Mouse (Mus musculus) regulatory T cell (primary cell): ENCODE data around the gene Camkv.

Experiments used
- in situ Hi-C: fragments of 300-600 bp; cut with MboI, MseI; formaldehyde crosslinking; loops from one replicate; pipeline ENCODE4 v1.15.1; 2025; ENCODE audit warnings: high pct_unique_total_duplicates

Gene Camkv

GRCm38 (mm10) chr9:107987950-107988349 is 52.5 kb downstream of the Camkv start:
- in situ Hi-C loops = no loop called here

DNA sequence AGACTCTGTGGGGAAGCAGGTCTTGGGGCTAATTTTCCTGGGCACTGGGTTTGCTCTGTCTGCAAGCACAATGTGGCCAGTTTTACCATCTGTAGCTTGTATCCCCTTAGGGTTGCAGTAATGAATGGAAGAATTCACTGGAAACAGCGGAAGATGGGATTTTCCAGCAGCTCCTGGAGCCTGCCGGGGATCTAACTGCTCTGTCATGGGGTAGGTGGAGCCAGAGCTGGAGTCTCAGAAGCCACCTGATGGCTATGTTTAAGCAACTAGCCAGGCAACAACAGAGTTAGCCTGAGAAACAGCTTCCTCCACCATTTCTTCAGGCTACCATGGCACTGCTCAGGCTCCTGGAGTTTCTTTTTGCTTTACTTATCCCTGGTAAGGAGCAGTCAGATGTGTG is 56.7 kb downstream of the Camkv start, which contains the start of gene Cdhr4:
Gene Cdhr4, plus strand, starts transcription at position 301 of the 400 bp plus-strand sequence.
- in situ Hi-C loops = no loop called here

GRCm38 (mm10) chr9:107993013-107993412 is 57.5 kb downstream of the Camkv start:
- in situ Hi-C loops = no loop called here

GRCm38 (mm10) chr9:107994464-107994863 is 59.0 kb downstream of the Camkv start:
- in situ Hi-C loops = no loop called here

DNA sequence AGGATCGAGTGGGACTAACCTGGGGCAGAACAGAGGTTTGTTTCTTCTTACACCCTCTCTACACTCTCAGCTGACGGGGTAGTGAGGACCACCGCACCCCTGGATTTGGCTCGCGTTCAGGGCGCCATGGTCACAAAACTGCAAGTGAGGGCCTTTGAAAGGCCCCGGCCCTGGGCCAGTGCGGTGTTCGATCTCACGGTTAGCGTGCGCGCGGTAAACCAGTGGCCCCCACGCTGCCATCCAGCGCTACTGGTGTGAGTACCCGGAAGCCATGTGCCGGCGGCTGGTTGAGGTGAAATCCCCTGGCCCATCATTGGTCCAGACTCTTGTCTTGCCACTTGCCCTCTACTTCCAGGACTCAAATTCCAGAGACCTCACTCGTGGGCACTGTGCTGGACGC is 60.0 kb downstream of the Camkv start:
- in situ Hi-C loops = no loop called here

- in situ Hi-C loops = no loop called here
Measured at GRCm38 (mm10) chr9:107996049-107996448, 60.6 kb downstream of the Camkv start, which contains the start of gene Gm20662. Gene Gm20662 (plus strand): TSS chr9:107996349.
